Mouse (Mus musculus): ENCODE data around the gene Plekhb2.

- TF ChIP-seq TAL1 (IDR thresholded peaks at IDR 0.05; ENCODE audit: low read length) (no peak), GATA1 (IDR thresholded peaks at IDR 0.05; ENCODE audit: low read length) (no peak)
These were observed 27.8 kb upstream of the Plekhb2 start for GRCm38 (mm10) chr1:34822003-34822402.

Data from erythroblast, embryonic 14.5 days (primary cell).